Mouse (Mus musculus): ENCODE measurements around the gene Dnah3. TPM values are rescaled to one million over a fixed set of nuclear protein-coding genes. Genes with fewer than 3 reads are reported as not detected.

The Dnah3 gene
- polyA plus RNA-seq, 1 experiment from 2014 or later, result 0.15 TPM

- Histone ChIP-seq H3K9ac (ENCODE audit: low read depth, low read length) (no peak overlapping the region), H3K36me3 (ENCODE audit: control insufficient read depth, insufficient read depth, low read length) (no peaks in the 10 kb centered on the region), H3K27me3 (ENCODE audit: control insufficient read depth, insufficient read depth, low read depth, low read length) (no peaks in the 10 kb centered on the region), H3K9me3 (replicated peaks; ENCODE audit: control insufficient read depth, low read length, poor library complexity, severe bottlenecking) (no peaks in the 10 kb centered on the region), H3K4me3 (ENCODE audit: low read depth, low read length) (no peak overlapping the region), H3K27ac (ENCODE audit: low read length) (no peak overlapping the region), H3K4me1 (ENCODE audit: control insufficient read depth, insufficient read depth, low read length) (peaks cover 5% of the 10 kb centered on the region; the same call in 1 of the 2 replicates), H3K4me2 (ENCODE audit: low read length) (no peak overlapping the region)
- WGBS, result 84% methylated on average over 4 of the region's 4 CpGs
- ATAC-seq, result peak; percentile 62; the same call in 1 of the 2 replicates
Observed at GRCm38 (mm10) chr7:120034996-120035395, 60.1 kb downstream of the Dnah3 start.

DNA sequence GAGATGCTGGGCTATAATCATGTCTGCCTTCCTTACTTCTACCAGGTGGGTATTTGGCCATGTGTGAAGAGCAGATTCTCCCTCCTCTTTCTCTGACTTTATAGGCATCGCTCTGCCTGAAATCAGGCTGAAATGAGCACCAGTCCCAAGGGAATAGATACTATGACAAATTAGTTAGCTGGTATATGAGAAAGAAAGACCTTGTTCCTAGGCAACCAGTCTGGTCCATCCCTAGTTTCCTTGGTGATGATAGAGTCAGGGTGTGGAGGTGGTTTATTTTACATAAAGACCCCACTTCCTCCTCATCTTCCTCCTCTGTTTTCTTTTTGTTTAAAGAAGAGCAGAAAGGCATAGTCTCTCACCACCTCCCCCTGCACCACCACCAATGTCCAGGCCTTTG is 60.5 kb downstream of the Dnah3 start:
- Histone ChIP-seq H3K27ac (ENCODE audit: low read length) (no peak overlapping the region), H3K36me3 (ENCODE audit: control insufficient read depth, insufficient read depth, low read length) (no peaks in the 10 kb centered on the region), H3K4me1 (ENCODE audit: control insufficient read depth, insufficient read depth, low read length) (peaks cover 5% of the 10 kb centered on the region; the same call in 1 of the 2 replicates), H3K27me3 (ENCODE audit: control insufficient read depth, insufficient read depth, low read depth, low read length) (no peaks in the 10 kb centered on the region), H3K9me3 (replicated peaks; ENCODE audit: control insufficient read depth, low read length, poor library complexity, severe bottlenecking) (no peaks in the 10 kb centered on the region), H3K9ac (ENCODE audit: low read depth, low read length) (no peak overlapping the region), H3K4me2 (ENCODE audit: low read length) (no peak overlapping the region), H3K4me3 (ENCODE audit: low read depth, low read length) (no peak overlapping the region)
- WGBS, result 36% methylated on average over 1 of the region's 1 CpGs
- peak; percentile 80 for ATAC-seq

DNA sequence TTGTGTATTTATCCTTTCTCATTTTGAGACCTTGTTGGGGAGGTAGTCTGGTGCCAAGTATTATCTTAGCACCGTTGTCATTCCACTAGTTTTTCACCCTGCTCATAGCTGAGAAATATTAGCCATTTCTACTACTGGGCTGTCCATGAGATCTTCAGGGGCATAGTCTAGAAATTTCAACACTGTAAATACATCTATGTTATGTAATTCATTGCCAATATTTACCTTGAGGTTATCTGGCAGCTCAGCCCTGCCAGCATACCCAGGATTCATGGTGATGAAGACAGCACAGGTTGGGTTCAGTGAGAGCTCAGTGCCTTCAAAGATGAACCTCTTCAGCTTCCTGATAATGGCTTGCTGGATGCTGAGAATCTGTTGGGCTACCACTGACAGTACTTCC is 66.4 kb downstream of the Dnah3 start:
- no peak overlapping the region for H3K4me3 ChIP-seq (ENCODE audit: low read depth, low read length)
- H3K9me3 ChIP-seq (replicated peaks; ENCODE audit: control insufficient read depth, low read length, poor library complexity, severe bottlenecking), result no peaks in the 10 kb centered on the region; the same call in 1 of the 2 replicates
- 95% methylated on average over 1 of the region's 1 CpGs for whole genome bisulfite sequencing
- ATAC-seq, result no peak
- no peak overlapping the region for H3K27ac ChIP-seq (ENCODE audit: low read length)
- no peaks in the 10 kb centered on the region for H3K27me3 ChIP-seq (ENCODE audit: control insufficient read depth, insufficient read depth, low read depth, low read length)
- no peak overlapping the region for H3K9ac ChIP-seq (ENCODE audit: low read depth, low read length)
- no peaks in the 10 kb centered on the region for H3K36me3 ChIP-seq (ENCODE audit: control insufficient read depth, insufficient read depth, low read length)
- no peak overlapping the region for H3K4me2 ChIP-seq (ENCODE audit: low read length)
- H3K4me1 ChIP-seq (ENCODE audit: control insufficient read depth, insufficient read depth, low read length), result no peaks in the 10 kb centered on the region

- H3K4me1 ChIP-seq (ENCODE audit: control insufficient read depth, insufficient read depth, low read length), result no peaks in the 10 kb centered on the region
- no peak overlapping the region for H3K4me3 ChIP-seq (ENCODE audit: low read depth, low read length)
- H3K9me3 ChIP-seq (replicated peaks; ENCODE audit: control insufficient read depth, low read length, poor library complexity, severe bottlenecking), result no peaks in the 10 kb centered on the region
- 79% methylated on average over 6 of the region's 6 CpGs for WGBS
- no peaks in the 10 kb centered on the region for H3K36me3 ChIP-seq (ENCODE audit: control insufficient read depth, insufficient read depth, low read length)
- no peak overlapping the region for H3K4me2 ChIP-seq (ENCODE audit: low read length)
- no peak for ATAC-seq
- H3K27me3 ChIP-seq (ENCODE audit: control insufficient read depth, insufficient read depth, low read depth, low read length), result no peaks in the 10 kb centered on the region
- H3K9ac ChIP-seq (ENCODE audit: low read depth, low read length), result no peak overlapping the region
- no peak overlapping the region for H3K27ac ChIP-seq (ENCODE audit: low read length)
Observed at GRCm38 (mm10) chr7:119997066-119997465, 98.0 kb downstream of the Dnah3 start.

- 68% methylated on average over 3 of the region's 3 CpGs for WGBS
Observed at GRCm38 (mm10) chr7:119985279-119985912, 109.7 kb downstream of the Dnah3 start.

GRCm38 (mm10) chr7:119980170-119980569 is 114.9 kb downstream of the Dnah3 start:
- H3K27me3 ChIP-seq (ENCODE audit: control insufficient read depth, insufficient read depth, low read depth, low read length), result no peaks in the 10 kb centered on the region
- no peaks in the 10 kb centered on the region for H3K4me1 ChIP-seq (ENCODE audit: control insufficient read depth, insufficient read depth, low read length)
- 82% methylated on average over 3 of the region's 3 CpGs for WGBS
- H3K27ac ChIP-seq (ENCODE audit: low read length), result no peak overlapping the region
- H3K9me3 ChIP-seq (replicated peaks; ENCODE audit: control insufficient read depth, low read length, poor library complexity, severe bottlenecking), result no peaks in the 10 kb centered on the region
- no peak for ATAC-seq
- no peak overlapping the region for H3K9ac ChIP-seq (ENCODE audit: low read depth, low read length)
- no peak overlapping the region for H3K4me2 ChIP-seq (ENCODE audit: low read length)
- H3K4me3 ChIP-seq (ENCODE audit: low read depth, low read length), result no peak overlapping the region
- no peaks in the 10 kb centered on the region for H3K36me3 ChIP-seq (ENCODE audit: control insufficient read depth, insufficient read depth, low read length)

More at GRCm38 (mm10) chr7:119985279-119985912, 109.7 kb downstream of the Dnah3 start:
- H3K4me1 ChIP-seq (ENCODE audit: control insufficient read depth, insufficient read depth, low read length), result no peaks in the 10 kb centered on the region
- H3K4me2 ChIP-seq (ENCODE audit: low read length), result no peak overlapping the region
- no peaks in the 10 kb centered on the region for H3K9me3 ChIP-seq (replicated peaks; ENCODE audit: control insufficient read depth, low read length, poor library complexity, severe bottlenecking)
- H3K27me3 ChIP-seq (ENCODE audit: control insufficient read depth, insufficient read depth, low read depth, low read length), result no peaks in the 10 kb centered on the region
- H3K36me3 ChIP-seq (ENCODE audit: control insufficient read depth, insufficient read depth, low read length), result no peaks in the 10 kb centered on the region
- H3K9ac ChIP-seq (ENCODE audit: low read depth, low read length), result no peak overlapping the region
- H3K4me3 ChIP-seq (ENCODE audit: low read depth, low read length), result no peak overlapping the region
- no peak overlapping the region for H3K27ac ChIP-seq (ENCODE audit: low read length)
- ATAC-seq, result no peak

DNA sequence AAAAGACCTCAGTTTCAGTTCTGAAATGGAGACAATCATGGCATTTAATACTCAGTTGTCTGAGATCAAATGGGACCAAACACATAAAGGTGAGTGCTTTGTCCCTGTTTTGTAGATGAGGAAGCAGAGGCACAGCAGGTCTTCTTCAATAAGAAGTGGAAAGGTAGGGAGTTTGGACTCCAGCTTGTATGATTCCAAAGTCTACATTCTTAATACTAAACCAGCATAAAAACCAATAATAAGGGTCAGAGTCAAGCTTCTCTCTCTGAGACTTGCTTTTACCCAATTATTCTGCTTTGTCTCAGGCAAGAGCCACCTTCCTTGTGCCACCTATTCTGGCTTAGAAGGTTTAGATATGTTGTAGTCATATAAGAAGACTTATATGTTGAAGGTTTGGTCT is 116.5 kb downstream of the Dnah3 start:
- no peaks in the 10 kb centered on the region for H3K27me3 ChIP-seq (ENCODE audit: control insufficient read depth, insufficient read depth, low read depth, low read length)
- no peak for ATAC-seq
- no peak overlapping the region for H3K4me2 ChIP-seq (ENCODE audit: low read length)
- no peak overlapping the region for H3K4me3 ChIP-seq (ENCODE audit: low read depth, low read length)
- no peaks in the 10 kb centered on the region for H3K4me1 ChIP-seq (ENCODE audit: control insufficient read depth, insufficient read depth, low read length)
- no peak overlapping the region for H3K9ac ChIP-seq (ENCODE audit: low read depth, low read length)
- no peaks in the 10 kb centered on the region for H3K9me3 ChIP-seq (replicated peaks; ENCODE audit: control insufficient read depth, low read length, poor library complexity, severe bottlenecking)
- H3K36me3 ChIP-seq (ENCODE audit: control insufficient read depth, insufficient read depth, low read length), result no peaks in the 10 kb centered on the region
- no peak overlapping the region for H3K27ac ChIP-seq (ENCODE audit: low read length)

- H3K36me3 ChIP-seq (ENCODE audit: control insufficient read depth, insufficient read depth, low read length), result no peaks in the 10 kb centered on the region
- H3K27me3 ChIP-seq (ENCODE audit: control insufficient read depth, insufficient read depth, low read depth, low read length), result no peaks in the 10 kb centered on the region
- no peak overlapping the region for H3K4me3 ChIP-seq (ENCODE audit: low read depth, low read length)
- no peak for ATAC-seq
- no peak overlapping the region for H3K9ac ChIP-seq (ENCODE audit: low read depth, low read length)
- WGBS, result 89% methylated on average over 7 of the region's 7 CpGs
- H3K9me3 ChIP-seq (replicated peaks; ENCODE audit: control insufficient read depth, low read length, poor library complexity, severe bottlenecking), result no peaks in the 10 kb centered on the region
- H3K27ac ChIP-seq (ENCODE audit: low read length), result no peak overlapping the region
- H3K4me2 ChIP-seq (ENCODE audit: low read length), result no peak overlapping the region
- no peaks in the 10 kb centered on the region for H3K4me1 ChIP-seq (ENCODE audit: control insufficient read depth, insufficient read depth, low read length)
Observed at GRCm38 (mm10) chr7:119977574-119977973, 117.5 kb downstream of the Dnah3 start.

DNA sequence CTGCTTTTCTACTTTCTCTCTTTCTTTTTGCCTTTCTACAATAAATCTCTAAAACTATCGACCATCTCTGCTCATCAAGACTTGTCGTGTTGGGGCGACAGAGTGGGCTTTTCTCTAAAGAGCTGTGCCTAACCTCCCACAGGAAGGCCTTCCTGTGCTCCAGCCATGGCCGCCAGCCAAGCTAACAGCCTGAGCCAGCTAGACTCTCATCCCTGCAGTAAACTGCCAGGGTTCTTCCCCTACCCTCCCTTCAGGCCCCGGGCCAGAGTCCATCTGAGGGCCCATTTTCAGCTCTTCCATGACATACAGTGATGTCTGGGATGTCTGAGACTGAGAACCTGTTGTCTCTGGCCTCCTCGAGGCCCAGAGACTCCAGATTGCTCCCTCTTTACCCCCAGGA is 118.8 kb downstream of the Dnah3 start:
- 90% methylated on average over 6 of the region's 6 CpGs for WGBS
- no peak overlapping the region for H3K4me2 ChIP-seq (ENCODE audit: low read length)
- H3K9ac ChIP-seq (ENCODE audit: low read depth, low read length), result no peak overlapping the region
- H3K4me1 ChIP-seq (ENCODE audit: control insufficient read depth, insufficient read depth, low read length), result no peaks in the 10 kb centered on the region
- no peak overlapping the region for H3K27ac ChIP-seq (ENCODE audit: low read length)
- H3K27me3 ChIP-seq (ENCODE audit: control insufficient read depth, insufficient read depth, low read depth, low read length), result no peaks in the 10 kb centered on the region
- ATAC-seq, result no peak
- H3K9me3 ChIP-seq (replicated peaks; ENCODE audit: control insufficient read depth, low read length, poor library complexity, severe bottlenecking), result no peaks in the 10 kb centered on the region
- no peaks in the 10 kb centered on the region for H3K36me3 ChIP-seq (ENCODE audit: control insufficient read depth, insufficient read depth, low read length)
- no peak overlapping the region for H3K4me3 ChIP-seq (ENCODE audit: low read depth, low read length)

Measured in midbrain, embryonic 16.5 days (tissue).